Mouse (Mus musculus) lung, embryonic 14.5 days (tissue): ENCODE data around the gene 9130213A22Rik. TPM values are rescaled to one million over a fixed set of nuclear protein-coding genes. Genes with fewer than 3 reads are reported as not detected.

ENCODE experiments used
- ATAC-seq: fragments of 200-750 bp; cut with Nextera tagmentation; 2 replicates; pipeline ENCODE4 v1.8.0; 2017; ENCODE audit warnings: mild to moderate bottlenecking, moderate TSS enrichment, moderate library complexity; ENCODE audit not compliant: insufficient read depth
- DNase-seq: peaks from one replicate; pipeline ENCODE4 v3.0.0-alpha.2; 2015
- H3K27ac ChIP-seq: fragments of 300-500 bp; sonication (generic); 2 replicates; pipeline ENCODE4 v1.5.1; 2014; ENCODE audit warnings: low read depth, mild to moderate bottlenecking, moderate library complexity
- H3K27me3 ChIP-seq: fragments of 300-500 bp; sonication (generic); 2 replicates; pipeline ENCODE4 v1.6.1; 2014; ENCODE audit warnings: low read length, control low read depth; ENCODE audit not compliant: insufficient read depth
- H3K36me3 ChIP-seq: fragments of 300-500 bp; sonication (generic); 2 replicates; pipeline ENCODE4 v1.6.1; 2014; ENCODE audit warnings: control low read depth; ENCODE audit not compliant: insufficient read depth
- H3K4me1 ChIP-seq: fragments of 300-500 bp; sonication (generic); 2 replicates; pipeline ENCODE4 v1.6.1; 2014; ENCODE audit warnings: antibody characterized with exemption, control low read depth; ENCODE audit not compliant: insufficient read depth
- H3K4me2 ChIP-seq: fragments of 300-500 bp; sonication (generic); 2 replicates; pipeline ENCODE4 v1.6.1; 2014; ENCODE audit warnings: mild to moderate bottlenecking
- H3K4me3 ChIP-seq: fragments of 300-500 bp; sonication (generic); 2 replicates; pipeline ENCODE4 v1.5.1; 2014; ENCODE audit warnings: low read depth, low read length
- H3K9ac ChIP-seq: fragments of 300-500 bp; sonication (generic); 2 replicates; pipeline ENCODE4 v1.6.1; 2014
- H3K9me3 ChIP-seq: fragments of 300-500 bp; sonication (generic); 2 replicates; pipeline ENCODE4 v1.6.1; 2016; ENCODE audit warnings: low read depth, low read length, control low read depth
- CTCF ChIP-seq: IDR thresholded peaks from 2 replicates; pipeline ENCODE4 v1.5.1; 2016; ENCODE audit warnings: antibody characterized with exemption, low read depth
- WGBS: fragments of 180-500 bp; shearing (Covaris S2); extraction: QIAGEN DNeasy Blood & Tissue Kit; methylation state at CpG from one replicate; pipeline ENCODE4 v1.1.7; 2014; 5-methylcytosine and 5-hydroxymethylcytosine counted together
- polyA plus RNA-seq: library from polyadenylated mRNA; unstranded; fragments of >200 nt; fragmentation: Nextera tagmentation; extraction: Ambion mirVana; gene quantifications from 2 replicates; pipeline ENCODE4 v1.2.1, GENCODE M21; 2014

Gene 9130213A22Rik
- polyA plus RNA-seq, 1 experiment from 2014 or later: 0.41 TPM

DNA sequence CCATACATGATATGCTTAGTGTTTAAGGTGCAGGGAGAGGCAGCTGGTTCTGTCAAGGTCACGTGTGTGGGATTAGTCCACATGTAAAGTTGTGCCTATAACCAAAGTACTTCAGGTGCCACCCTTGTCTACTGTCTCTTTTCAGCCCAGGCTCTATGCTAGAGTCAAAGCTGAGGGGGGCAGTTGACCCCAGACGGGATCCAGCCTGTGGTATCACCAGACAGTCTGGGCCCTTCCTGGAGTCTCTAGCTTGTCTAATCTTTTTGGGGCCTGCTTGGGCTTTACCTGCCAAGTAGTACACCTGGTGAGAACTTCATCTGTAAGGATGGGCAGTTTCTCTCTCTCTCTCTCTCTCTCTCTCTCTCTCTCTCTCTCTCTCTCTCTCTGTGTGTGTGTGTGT is 34.8 kb downstream of the 9130213A22Rik start:
- no peak for TF ChIP-seq CTCF
- Histone ChIP-seq H3K27ac (no peak overlapping the region; the same call in 1 of the 2 replicates), H3K36me3 (peaks cover 31% of the 10 kb centered on the region), H3K27me3 (no peaks in the 10 kb centered on the region), H3K9me3 (no peaks in the 10 kb centered on the region), H3K9ac (no peak overlapping the region; the same call in 1 of the 2 replicates), H3K4me3 (no peak overlapping the region), H3K4me1 (peaks cover 8% of the 10 kb centered on the region), H3K4me2 (peak overlapping the region; percentile 92)
- WGBS: 60% methylated on average over 2 of the region's 2 CpGs
- ATAC-seq (no peak), DNase-seq (no peak)

- Histone ChIP-seq H3K9ac (no peak overlapping the region), H3K27me3 (no peaks in the 10 kb centered on the region), H3K4me2 (peak overlapping the region; percentile 7; the same call in 1 of the 2 replicates), H3K36me3 (peaks cover 27% of the 10 kb centered on the region), H3K27ac (peak overlapping the region; percentile 54; the same call in 1 of the 2 replicates), H3K4me3 (no peak overlapping the region), H3K9me3 (no peaks in the 10 kb centered on the region), H3K4me1 (peaks cover 8% of the 10 kb centered on the region)
- 42% methylated on average over 4 of the region's 4 CpGs for WGBS
- ATAC-seq (no peak), DNase-seq (no peak)
- TF ChIP-seq CTCF: no peak
These were observed 35.3 kb downstream of the 9130213A22Rik start for GRCm38 (mm10) chr11:69087082-69087481.

- no peaks in the 10 kb centered on the region for H3K27me3 ChIP-seq
- H3K4me1 ChIP-seq: peaks cover 8% of the 10 kb centered on the region
- no peak for TF ChIP-seq CTCF
- WGBS: 48% methylated on average over 6 of the region's 6 CpGs
- no peak for ATAC-seq
- H3K9me3 ChIP-seq: no peaks in the 10 kb centered on the region
- no peak overlapping the region for H3K4me3 ChIP-seq
- no peak overlapping the region for H3K9ac ChIP-seq
- H3K36me3 ChIP-seq: peaks cover 20% of the 10 kb centered on the region
- no peak overlapping the region for H3K27ac ChIP-seq
- DNase-seq: no peak
- H3K4me2 ChIP-seq: no peak overlapping the region
These were observed 36.0 kb downstream of the 9130213A22Rik start for GRCm38 (mm10) chr11:69086390-69086789.

GRCm38 (mm10) chr11:69085608-69086007 is 36.8 kb downstream of the 9130213A22Rik start:
- no peak overlapping the region for H3K27ac ChIP-seq
- H3K27me3 ChIP-seq: no peaks in the 10 kb centered on the region

GRCm38 (mm10) chr11:69081613-69082012 is 40.8 kb downstream of the 9130213A22Rik start:
- Histone ChIP-seq H3K27ac (no peak overlapping the region), H3K9me3 (no peaks in the 10 kb centered on the region), H3K4me1 (no peaks in the 10 kb centered on the region), H3K9ac (no peak overlapping the region), H3K4me3 (no peak overlapping the region), H3K4me2 (no peak overlapping the region), H3K27me3 (no peaks in the 10 kb centered on the region), H3K36me3 (no peaks in the 10 kb centered on the region)
- 74% methylated on average over 7 of the region's 7 CpGs for WGBS
- no peak for TF ChIP-seq CTCF
- ATAC-seq (no peak), DNase-seq (no peak)

More at GRCm38 (mm10) chr11:69085608-69086007, 36.8 kb downstream of the 9130213A22Rik start:
- no peak for TF ChIP-seq CTCF
- Histone ChIP-seq H3K36me3 (peaks cover 13% of the 10 kb centered on the region), H3K4me1 (peaks cover 8% of the 10 kb centered on the region), H3K9me3 (no peaks in the 10 kb centered on the region), H3K4me2 (no peak overlapping the region), H3K9ac (no peak overlapping the region), H3K4me3 (no peak overlapping the region)
- WGBS: 58% methylated on average over 6 of the region's 6 CpGs
- DNase-seq (no peak), ATAC-seq (no peak)

DNA sequence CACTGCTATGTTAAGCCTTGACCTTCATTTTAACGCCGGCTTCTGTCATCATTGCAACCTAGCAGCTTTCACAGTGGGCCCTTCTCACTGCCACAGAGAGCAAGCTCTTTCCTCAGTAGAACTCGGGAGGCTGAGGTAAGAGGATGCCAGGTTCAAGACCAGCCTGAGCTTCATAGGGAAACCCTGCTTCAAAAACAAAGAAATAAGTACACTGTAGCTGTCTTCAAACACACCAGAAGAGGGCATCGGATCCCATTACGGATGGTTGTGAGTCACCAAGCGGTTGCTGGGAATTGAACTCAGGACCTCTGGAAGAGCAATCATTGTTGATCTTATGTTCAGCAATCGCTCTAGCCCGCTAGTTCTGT is 41.5 kb downstream of the 9130213A22Rik start:
- no peak for TF ChIP-seq CTCF
- Histone ChIP-seq H3K27ac (no peak overlapping the region), H3K27me3 (no peaks in the 10 kb centered on the region), H3K9me3 (no peaks in the 10 kb centered on the region), H3K36me3 (no peaks in the 10 kb centered on the region), H3K4me1 (no peaks in the 10 kb centered on the region), H3K9ac (no peak overlapping the region), H3K4me2 (no peak overlapping the region), H3K4me3 (no peak overlapping the region)
- 82% methylated on average over 8 of the region's 8 CpGs for WGBS
- ATAC-seq: no peak
- no peak for DNase-seq

GRCm38 (mm10) chr11:69080102-69080854 is 42.1 kb downstream of the 9130213A22Rik start:
- no peak for ATAC-seq
- no peak for DNase-seq
- H3K9ac ChIP-seq: peak overlapping the region; percentile 13; the same call in 1 of the 2 replicates
- no peak overlapping the region for H3K27ac ChIP-seq
- H3K4me2 ChIP-seq: no peak overlapping the region
- no peaks in the 10 kb centered on the region for H3K4me1 ChIP-seq
- H3K36me3 ChIP-seq: no peaks in the 10 kb centered on the region
- WGBS: 77% methylated on average over 15 of the region's 15 CpGs
- no peaks in the 10 kb centered on the region for H3K9me3 ChIP-seq
- no peak overlapping the region for H3K4me3 ChIP-seq
- no peaks in the 10 kb centered on the region for H3K27me3 ChIP-seq
- no peak for TF ChIP-seq CTCF
